Mouse (Mus musculus): ENCODE measurements around the gene Olfr311.

- TF ChIP-seq CTCF (IDR thresholded peaks at IDR 0.05; ENCODE audit: low read depth, low read length): no peak
- no peak for TF ChIP-seq POLR2A (IDR thresholded peaks at IDR 0.05; ENCODE audit: borderline replicate concordance, low read depth, low read length)
These were observed 28.2 kb downstream of the Olfr311 start, which contains the start of gene 2810021J22Rik for GRCm38 (mm10) chr11:58867039-58867953.

Data from bone marrow macrophage, adult 2 months (primary cell).